Mouse (Mus musculus): Measurements from ENCODE around the gene Qrfp.
A peak's percentile ranks its signal among the peaks of the same experiment; 100 is the strongest.

Gene Qrfp

DNA sequence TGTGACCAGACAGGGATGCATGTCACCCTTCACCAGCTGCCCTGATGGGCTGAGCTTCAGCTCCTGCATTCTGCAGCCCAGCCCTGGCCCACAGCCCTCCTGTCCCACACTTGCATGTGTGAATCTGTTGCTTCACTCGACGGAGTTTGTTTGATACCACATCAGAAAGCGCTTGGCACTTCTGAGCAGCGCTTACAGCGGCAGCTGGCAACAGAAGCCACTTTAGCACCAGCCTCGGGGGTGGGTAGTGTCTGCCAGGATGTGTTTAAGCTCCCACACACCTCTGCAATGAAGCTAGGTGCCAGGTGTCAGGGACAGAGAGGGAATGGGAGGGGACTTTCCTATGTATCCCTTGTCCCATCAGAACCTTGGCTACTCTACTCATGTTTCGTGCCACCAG lies 4.3 kb upstream of the Qrfp start:
- DNase-seq = no peak

DNA sequence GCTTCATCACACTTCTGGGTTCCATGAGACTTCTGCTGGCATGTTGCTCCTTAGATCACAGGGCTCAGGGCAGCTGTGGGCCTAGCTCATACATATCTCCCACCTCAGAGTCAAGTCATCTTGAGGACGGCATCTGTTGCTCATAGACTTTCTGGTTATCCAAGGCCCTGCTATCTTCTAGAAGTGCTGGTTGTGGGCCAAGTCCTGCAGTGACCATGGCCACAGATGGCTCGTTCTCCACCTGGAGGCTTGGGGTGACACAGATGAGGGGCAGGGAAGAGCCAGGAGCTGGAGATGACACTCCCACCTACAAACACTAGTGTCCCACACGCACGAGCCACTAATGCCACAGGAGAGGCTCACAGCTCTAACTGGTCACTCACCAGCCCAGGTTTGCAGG lies 3.3 kb upstream of the Qrfp start:
- DNase-seq = no peak

DNA sequence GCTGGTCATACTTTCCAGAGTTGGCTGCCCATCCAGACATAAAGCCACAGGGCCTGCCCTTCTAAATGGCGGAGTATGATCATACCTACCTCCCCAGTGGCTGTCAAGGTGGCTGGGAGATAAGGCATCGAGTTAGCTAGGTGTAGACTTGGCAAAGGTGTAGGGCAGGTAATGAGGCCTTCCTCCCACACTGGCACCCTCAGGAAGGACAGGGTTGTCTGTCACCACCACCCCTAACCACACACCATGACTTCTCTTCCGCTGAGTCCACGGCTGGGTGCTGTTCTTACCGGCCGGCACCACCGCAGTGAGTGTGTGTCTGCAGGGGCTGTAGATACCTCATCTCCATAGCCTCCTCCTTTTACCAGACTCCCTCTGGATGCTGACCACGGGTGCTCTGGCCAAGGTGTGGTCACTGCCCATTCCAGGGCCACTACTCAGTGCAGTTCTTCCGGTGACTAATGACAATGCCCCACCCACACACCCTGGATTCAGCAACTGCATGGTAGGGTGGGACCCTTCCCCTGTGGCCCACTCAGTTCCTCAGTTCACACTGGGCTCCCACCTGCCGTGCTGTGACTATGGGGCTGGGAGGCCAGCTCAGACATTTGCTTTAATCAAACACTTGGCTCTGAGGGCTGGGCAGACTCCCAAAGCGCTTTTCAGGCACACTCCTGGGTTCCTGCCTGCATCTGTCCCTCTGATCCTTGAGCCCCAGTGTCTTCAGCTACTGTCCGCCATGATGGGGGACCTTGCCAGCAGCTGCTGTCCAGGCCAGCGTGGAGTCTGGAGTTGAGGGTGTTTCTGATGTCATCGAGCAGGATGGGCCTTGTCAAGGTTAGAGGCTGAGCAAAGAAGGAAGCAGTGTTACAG lies 942 bp upstream of the Qrfp start:
- DNase-seq = no peak

DNA sequence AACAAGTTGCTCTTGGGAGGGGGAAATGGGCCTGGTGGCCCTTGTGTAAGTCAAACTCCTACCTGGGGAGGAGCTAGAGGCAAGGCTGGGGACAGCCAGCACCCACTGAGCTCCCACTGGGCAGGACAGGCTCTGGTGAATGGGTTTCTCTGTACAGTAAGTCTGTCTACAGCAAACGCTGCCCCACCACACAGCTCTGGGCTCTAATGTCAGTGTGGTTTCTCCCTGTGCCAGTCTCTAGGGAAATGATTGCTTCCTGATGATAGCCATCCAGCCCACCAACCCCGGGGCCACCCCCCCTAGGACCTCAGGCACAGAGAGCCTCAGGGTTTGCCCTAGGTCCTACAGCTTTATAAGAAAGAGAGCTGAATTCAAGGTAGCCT lies 1.0 kb downstream of the Qrfp start:
- DNase-seq = no peak

DNA sequence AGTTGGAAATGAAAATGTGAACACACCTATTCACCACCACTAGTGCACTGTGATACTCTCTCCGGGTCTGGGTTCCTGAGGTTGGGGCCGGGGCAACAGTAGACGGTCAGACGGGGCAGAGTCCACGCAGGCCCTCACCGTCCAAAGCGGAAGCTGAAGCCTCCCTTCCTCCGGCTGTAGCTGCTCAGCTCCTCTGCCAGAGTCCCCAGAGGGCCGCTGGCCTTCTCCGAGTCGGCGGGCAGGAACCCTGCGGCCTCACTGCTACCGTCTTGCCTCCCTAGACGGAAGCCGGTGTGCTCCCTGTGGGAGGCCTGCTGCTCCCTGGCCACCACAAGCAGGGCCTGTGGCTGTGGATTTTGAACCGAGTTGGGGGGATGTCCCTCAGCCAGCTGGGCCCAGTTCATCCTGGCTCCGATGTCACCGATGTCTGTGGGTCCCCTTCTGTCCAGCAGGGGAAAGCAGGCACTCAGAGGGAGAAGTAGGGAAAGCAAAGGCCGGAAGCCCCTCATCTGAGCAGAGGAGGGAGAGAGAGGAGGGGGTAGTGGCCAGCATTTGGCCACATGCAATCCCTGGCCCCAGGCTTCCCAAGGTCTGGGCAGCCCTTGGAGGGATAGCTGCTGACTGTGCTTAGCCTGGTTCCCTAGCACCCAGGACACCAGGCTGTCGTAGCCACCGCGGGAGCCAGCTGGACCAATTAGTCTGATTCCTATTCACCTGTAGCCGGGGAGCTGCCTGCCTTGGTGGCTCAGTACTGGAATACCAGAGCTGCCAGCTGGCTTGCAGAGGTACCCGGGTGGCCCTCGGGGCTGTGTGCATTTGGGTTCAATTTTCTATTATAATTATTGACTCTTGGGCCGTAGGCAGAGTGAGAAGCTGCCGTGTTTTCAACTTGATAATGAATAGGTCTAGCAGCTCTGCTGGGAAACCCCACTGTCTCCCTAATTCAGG lies 1.7 kb downstream of the Qrfp start:
- DNase-seq = no peak

DNA sequence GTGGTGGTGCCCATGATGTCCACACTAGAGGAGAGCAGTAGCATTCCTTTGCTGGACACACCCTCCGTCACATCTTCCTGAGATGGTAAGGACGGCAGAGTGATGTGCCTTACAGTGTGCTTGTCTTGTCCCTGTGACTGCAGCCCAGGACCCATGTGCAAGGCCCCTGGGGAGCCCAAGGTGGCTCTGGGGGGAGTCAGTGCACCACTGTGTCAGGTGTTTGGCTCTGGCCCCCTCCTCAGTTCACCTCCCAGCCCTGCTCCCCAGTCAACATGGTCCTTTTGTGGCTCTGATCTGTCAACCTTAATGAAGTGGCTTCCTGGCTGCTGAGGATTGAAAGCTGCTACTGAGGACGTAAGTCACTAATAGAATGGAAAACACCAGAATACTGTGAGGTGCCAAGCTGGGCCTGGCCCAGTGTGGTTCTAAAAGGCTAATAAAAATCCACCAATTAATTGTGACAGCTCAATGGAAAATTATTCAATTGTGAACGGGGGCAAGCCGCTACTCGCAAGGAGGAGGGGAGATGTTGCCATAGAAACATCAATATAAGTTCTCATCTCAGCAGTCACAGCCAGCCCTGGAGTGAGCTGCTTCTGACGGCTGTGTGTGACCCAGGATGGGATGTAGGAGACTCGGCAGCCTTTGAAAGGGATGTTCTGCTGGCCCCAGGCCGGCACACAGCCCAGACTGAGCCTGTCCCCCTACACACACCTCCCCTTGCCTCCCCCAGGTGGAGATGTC lies 3.6 kb downstream of the Qrfp start:
- no peak for DNase-seq

DNA sequence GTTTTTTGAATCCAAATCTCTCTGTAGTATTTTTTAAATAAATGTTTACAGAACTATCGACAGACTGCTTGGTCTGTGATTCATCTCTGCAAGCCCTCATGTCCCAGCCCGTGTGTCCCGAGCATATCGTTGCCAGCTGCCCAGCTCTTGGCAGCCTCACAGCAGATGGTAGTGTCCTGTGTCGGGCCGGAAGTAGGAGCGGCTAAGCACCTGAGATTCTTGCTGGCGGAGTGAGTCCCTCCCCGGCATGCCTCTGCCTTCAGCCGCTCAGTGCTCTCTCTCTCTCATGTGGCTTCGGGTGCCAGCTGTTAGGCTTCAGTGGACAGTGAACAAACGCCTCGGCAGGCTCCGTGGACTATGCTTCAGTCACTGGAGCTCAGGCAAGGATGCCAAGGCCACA lies 6.9 kb downstream of the Qrfp start:
- DNase-seq = peak; percentile 58

DNA sequence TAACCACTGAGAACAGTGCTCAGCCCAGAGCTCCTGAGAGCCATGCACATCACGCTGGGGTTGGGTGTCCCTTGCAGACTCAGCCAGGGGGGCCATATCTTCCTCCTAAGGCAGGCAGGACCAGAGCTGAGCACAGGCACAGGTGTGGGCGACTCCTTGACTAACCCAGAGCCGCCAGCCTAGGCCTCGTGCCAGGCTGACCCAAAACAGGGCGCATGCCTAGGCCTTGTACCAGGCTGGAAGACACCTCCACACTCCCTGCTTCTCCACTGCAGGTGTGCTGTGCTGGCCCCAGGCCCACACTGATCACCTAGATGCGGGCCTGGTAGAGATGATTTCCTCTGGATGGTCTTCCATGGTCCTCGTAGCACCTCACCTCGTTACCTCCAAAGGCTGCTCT lies 7.6 kb downstream of the Qrfp start:
- DNase-seq = peak in 1 of 2 experiments; percentile 50

DNA sequence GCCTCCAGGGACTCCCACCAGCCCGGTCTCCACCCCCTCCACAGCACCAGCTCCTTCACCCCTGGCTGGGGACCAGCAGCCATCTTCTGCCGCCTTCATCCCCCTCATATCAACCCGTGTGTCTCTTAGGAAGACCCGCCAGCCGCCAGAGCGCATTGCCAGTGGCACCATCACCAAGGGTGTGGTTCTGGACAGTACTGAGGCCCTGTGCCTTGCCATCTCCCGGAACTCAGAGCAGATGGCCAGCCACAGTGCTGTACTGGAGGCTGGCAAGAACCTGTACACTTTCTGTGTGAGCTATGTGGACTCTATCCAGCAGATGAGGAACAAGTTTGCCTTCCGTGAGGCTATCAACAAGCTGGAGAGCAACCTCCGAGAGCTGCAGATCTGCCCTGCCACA lies 9.0 kb downstream of the Qrfp start:
- peak; percentile 64 to 73 for DNase-seq

DNA sequence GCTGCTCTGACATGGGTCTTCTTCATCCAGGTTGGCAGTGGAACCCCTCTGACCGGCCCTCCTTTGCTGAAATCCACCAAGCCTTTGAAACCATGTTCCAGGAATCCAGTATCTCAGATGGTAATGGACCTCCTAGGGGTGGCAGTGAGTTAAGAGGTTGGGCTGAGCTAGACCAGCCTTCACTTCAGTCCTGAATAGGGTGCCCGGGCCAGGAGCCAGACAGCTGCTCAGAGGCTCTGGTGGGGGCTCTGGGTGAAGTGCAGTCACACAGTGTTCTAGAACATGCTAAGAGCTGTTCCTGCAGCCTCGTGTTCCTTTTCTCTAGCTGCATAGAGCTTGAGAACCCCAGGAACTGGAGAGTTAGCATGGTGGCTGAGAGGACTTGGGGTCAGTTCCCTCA lies 13.4 kb downstream of the Qrfp start:
- DNase-seq = no peak

DNA sequence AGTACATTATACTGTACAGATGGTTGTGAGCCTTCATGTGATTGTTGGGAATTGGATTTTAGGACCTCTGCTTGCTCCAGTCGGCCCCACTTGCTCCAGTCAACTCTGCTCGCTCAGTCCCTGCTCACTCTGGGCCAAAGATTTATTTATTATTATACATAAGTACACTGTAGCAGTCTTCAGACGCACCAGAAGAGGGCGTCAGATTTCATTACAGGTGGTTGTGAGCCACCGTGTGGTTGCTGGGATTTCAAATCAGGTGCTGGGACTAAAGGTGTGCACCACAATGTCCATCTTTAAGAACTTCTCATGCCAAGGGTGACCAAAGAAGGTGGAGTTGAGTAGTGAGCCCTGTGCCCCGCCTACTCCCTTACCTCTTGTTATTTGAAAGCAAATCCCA lies 17.8 kb downstream of the Qrfp start:
- DNase-seq = no peak

DNA sequence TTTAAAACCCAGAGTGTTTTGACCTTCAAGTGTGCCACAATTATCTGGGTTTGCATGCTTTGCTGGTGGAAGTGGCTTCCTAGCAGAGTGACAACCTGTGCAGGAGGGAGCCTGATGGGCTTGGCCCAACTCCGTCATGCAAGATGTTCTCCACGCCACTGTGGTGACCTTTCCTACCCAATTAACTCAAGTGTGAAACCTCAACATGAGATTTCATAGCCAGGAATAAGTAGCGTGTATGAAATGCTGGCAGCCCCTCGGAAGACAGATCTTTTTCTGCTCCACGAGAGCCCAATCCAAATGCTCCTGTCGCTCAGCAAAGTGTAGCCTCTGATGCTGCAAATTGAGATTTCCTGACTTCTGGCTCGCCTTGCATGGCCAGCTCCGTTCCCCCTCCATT lies 19.1 kb downstream of the Qrfp start:
- no peak for DNase-seq

DNA sequence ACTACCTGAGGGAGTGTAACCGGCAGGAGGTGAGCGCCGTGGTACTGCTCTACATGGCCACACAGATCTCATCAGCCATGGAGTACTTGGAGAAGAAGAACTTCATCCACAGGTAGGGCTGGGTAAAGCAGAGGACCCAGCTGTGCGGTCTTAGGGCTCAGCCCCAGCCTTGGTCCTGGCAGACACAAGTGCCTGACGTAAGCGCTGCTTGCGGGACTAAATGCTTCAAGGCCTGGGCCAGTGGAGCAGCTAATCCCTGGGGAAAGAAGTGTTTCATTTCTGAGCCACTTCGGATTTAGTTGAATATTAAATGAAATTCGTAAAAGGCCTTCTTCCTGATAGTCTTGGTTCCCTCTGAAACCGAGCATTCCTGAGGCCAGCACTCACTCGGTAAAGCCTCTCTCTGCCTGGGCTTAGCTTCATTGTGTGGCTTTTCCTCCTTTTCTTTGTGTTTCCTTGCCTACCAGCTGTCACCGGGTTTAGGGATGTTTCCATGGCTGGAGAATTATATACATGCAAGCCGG lies 19.6 kb downstream of the Qrfp start:
- DNase-seq = no peak

DNA sequence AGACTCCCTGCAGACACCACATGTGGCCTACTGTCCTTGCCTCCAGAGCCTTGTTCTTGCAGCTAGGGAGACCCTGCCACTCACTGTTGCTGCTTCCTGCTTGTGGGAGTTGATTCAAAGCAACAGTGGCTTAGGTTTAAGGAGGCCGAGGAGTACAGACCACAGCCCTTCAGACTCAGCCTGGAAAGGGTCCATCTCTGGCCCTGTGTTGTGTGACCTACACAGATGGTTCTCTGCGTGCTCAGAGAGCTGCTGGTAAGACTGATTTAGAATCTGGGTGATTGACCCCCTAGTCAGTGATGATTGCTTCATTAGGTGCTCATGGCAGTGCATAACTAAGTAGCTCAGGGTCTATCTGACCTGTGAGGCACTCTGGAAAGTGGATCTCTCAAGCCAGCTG lies 21.2 kb downstream of the Qrfp start:
- no peak for DNase-seq

DNA sequence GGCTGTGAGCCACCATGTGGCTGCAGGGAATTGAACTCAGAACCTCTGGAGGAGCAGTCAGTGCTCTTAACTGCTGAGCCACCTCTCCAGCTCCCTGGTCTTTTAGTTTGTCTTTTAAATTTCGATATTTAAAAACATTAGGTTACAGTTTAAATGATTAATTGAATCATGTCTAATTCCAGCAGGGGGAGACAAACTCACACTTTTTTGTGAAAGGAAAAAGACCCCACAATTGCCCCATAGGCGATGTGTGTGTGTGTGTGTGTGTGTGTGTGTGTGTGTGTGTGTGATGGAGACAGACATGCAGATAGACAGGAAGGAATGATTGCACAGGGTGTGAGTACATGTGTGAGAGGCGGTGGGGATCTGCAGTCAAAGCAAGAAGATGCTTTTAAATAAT lies 22.2 kb downstream of the Qrfp start:
- DNase-seq = no peak

DNA sequence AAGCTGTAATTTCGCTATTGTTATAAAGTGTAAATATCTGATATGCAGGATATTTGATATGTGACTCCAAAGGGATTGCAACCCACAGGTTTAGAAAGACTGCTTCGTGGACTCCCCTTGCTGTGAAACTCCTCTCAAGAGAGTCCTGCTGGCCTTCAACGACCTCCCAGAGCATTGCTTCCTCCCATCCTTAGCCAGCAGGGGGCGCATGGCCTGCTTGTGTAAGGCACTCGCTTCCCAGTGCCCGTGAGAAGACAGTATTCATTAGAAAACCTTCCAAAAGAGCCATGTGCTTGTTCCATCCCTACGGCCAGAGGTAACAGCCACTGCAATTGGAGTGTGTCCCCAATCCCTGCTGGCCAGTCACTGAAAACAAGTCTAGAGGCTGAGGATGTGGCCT lies 23.4 kb downstream of the Qrfp start:
- DNase-seq = peak; percentile 81 to 88

DNA sequence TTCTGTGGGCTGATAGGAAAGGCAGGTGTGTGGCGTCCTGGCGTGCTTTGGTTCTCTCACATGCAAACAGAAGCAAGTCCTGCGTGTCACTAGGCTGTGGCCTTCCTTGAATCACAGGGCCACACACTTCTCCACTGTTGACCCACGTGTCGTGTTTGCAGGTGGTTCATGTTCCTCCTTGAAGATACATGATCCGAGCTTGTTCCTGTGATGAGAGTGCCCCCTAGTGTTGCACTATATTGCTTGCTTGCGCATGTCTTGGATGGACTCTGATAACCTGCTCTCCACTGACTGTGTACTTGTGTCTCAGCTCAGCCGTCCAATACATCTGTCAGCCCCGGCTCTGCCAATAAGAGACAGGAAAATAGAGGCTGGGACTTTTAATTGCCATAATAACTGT lies 25.3 kb downstream of the Qrfp start:
- DNase-seq = peak; percentile 81 to 82

DNA sequence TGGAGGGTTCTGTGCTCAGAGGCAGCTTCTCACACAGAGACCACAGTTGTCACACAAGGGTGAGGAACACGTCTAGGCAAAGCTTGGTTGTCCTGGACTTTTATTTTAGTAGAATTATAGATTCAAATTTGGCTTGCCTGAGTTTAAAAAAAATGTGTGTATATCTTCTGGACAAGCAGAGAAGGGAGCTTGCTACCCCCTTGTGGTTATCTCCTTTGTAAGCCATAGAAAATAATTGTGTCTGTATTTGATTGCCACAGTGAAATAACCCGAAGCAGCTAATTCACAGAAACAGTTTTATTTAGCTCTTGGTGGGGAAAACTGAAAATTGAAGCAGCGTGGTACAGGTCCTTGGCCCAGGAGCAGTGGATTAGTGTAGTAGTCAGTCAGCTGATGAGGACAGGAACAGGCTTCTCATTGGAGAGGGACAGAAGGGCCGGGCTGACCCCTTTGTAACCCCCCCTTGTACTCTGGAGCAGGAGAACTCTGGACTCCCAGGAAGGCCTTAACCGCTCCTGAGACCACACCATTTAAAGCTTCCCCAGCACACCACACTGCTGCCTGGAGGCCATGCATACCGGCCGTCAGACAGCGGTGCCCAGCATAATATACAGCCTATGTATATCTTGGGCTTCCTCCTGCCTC lies 27.3 kb downstream of the Qrfp start:
- DNase-seq = no peak

DNA sequence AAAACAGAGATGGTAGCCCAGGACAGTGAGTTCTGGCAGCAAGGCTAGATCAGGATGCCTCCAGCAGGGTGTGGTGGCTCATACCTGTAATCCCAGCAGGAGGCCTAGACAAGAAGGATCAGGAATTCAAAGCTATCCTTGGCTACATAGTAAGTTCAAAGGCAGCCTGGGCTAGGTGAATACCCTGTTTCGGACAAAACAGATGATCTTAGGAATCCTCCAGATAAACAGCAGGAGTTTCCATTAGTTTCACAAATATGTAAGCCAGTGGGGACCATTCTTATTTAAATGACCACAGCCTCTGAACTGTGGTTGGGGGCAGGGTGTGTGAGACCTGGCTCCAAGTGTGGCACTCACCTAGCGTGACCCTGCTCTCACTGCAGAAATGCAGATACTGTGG lies 31.1 kb downstream of the Qrfp start:
- DNase-seq = no peak

DNA sequence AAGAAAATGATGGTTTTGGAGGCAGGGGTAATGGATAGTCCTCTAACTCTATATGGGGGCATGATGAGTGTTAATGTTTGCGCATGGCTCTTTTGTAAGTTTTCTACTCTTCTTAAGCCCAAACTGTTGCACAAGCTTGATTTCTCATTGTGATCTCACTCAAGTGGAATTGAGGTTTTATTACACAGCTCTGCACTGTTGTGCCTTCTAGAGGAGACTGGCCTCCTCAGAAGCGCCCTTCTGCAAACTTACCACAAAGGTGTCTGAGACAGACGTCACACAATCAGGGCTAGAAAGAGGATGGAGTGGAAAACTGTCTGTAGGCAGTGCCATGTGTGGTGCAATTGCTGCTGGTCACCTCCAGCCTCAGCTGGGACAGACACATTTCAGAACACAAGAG lies 33.9 kb downstream of the Qrfp start:
- DNase-seq = no peak

DNA sequence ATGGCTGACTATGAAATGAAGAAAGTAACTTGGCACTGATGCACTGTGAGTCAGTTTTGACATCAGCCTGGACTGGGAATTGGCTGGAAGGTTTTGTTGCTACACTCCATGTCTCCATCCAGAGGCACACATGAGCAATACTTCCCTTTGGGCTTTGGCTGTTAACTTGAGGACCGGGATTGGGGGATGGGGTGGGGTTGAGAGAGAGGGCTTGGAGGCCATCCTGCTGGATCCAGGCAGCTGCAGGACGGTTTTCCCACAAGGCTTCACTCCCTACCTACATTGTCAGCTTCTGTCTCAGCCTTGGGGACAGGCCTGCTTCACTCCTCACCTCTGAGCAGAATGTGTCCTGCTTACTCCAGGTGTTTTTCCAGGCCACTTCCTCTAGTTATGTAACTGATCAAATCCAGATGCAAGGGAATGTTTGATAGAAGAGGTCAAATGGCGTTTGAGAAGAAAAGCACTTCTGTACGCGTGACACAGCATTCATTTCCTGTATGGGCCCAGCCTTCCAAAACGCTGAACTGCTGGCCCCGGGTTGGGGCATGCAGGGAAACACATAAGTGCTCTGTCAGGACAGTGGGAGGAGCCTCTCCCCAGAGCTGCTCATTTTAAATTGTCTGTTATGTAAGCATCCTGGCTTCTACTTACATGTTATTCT lies 39.5 kb downstream of the Qrfp start:
- DNase-seq = no peak

DNA sequence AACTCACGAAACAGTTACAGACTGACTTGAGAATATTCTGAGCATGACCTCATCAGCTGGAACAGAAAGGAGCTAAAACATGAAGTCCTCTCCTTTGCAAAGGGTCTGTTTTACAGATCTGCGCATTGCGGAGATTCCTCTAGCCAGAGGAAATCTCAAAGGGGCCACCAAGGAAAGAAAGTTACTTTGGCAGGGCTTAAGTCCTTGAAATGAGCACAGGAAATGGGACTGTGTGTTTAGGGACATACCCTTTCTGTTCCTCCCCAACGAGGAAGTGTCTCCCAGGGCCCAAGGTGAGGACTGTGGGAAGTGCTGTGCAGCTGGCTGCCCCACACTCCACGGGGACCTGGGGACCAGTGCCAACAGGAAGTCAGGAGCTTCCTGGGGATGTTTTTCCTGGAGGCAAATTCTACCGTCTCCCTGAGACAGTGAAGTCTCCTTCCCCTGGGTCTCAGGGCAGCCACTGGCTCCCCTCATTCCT lies 40.7 kb downstream of the Qrfp start:
- no peak for DNase-seq

Data from cerebellum, adult 18-20 months (tissue).